19 mouse cellular contexts compared by ENCODE assay signal in genomic region chr2:27724729-27725316, GRCm38 (mm10). TPM values are rescaled to one million over a fixed set of nuclear protein-coding genes. Genes with fewer than 3 reads are reported as not detected.
A peak's percentile ranks its signal among the peaks of the same experiment; 100 is the strongest.
DNase-seq lines count a peak whose midpoint lies in the region; ATAC-seq and TF ChIP-seq lines count a peak whose summit lies in the region.
"Had no signal": no experiment of that assay in that cellular context is flagged by ENCODE, and none has a peak within 500 bp of the region (broad histone marks: within the 10 kb centered on the region; RNA-seq: fewer than 3 reads in every experiment).

No protein-coding gene starts in this region.

- peaks cover 64% of the 10 kb centered on the region for H3K4me1 ChIP-seq in heart, embryonic 10.5 days

- peak; percentile 73 for ATAC-seq in granulocyte monocyte progenitor cell, adult 5-6 weeks (replicated peaks; ENCODE audit: poor library complexity, severe bottlenecking)
- ATAC-seq in megakaryocyte progenitor cell, adult 5-6 weeks (replicated peaks; ENCODE audit: poor library complexity): peak; percentile 30; the same call in 1 of the 2 replicates
- ATAC-seq in erythroid progenitor cell, adult 5-6 weeks (replicated peaks; ENCODE audit: low FRiP score, poor library complexity, severe bottlenecking): no peak
- ATAC-seq: forebrain, embryonic 16.5 days; hindbrain, embryonic 16.5 days; inflammation-experienced regulatory T-cells, adult 6 months had no signal

- no peaks in the 10 kb centered on the region for H3K9me3 ChIP-seq in heart, embryonic 10.5 days
- H3K9me3 ChIP-seq: embryonic facial prominence, embryonic 13.5 days; heart, embryonic 15.5 days had no signal

- H3K27me3 ChIP-seq in heart, embryonic 10.5 days (ENCODE audit: insufficient read depth, poor library complexity, severe bottlenecking): peaks cover 71% of the 10 kb centered on the region
- H3K27me3 ChIP-seq: embryonic facial prominence, embryonic 13.5 days; heart, embryonic 15.5 days had no signal

- no peak overlapping the region for H3K4me3 ChIP-seq in heart, embryonic 10.5 days
- H3K4me3 ChIP-seq in layer of hippocampus, adult 2 months: no peak overlapping the region
- H3K4me3 ChIP-seq: embryonic facial prominence, embryonic 13.5 days; heart, embryonic 15.5 days had no signal

- peak overlapping the region; percentile 24 for H3K27ac ChIP-seq in heart, embryonic 10.5 days
- no peak overlapping the region for H3K27ac ChIP-seq in layer of hippocampus, adult 2 months
- H3K27ac ChIP-seq: embryonic facial prominence, embryonic 13.5 days; heart, embryonic 15.5 days had no signal

- no peak for TF ChIP-seq CTCF in layer of hippocampus, adult 2 months (conservative IDR thresholded peaks at IDR 0.05)

- DNase-seq in heart, embryonic 10.5 days (ENCODE audit: low spot score): no peak
- no peak for DNase-seq in heart, postnatal 4 days
- DNase-seq in lung, postnatal 36 days: peak; percentile 54
- no peak for DNase-seq in lung, postnatal 25 days (ENCODE audit: low spot score)
- no peak for DNase-seq in layer of hippocampus, adult 2 months (ENCODE audit: low spot score in 2 of 2)
- DNase-seq: adrenal gland, adult 2 months; adrenal gland, postnatal 25 days; cerebellum, adult 2 months; gastrocnemius, postnatal 36 days; heart, adult 18-20 months; heart, postnatal 14 days had no signal

- 91% methylated on average over 9 of the region's 9 CpGs for WGBS in heart, embryonic 10.5 days

- H3K36me3 ChIP-seq in heart, embryonic 10.5 days: no peaks in the 10 kb centered on the region
- H3K36me3 ChIP-seq: embryonic facial prominence, embryonic 13.5 days; heart, embryonic 15.5 days had no signal

RNA-seq across cellular contexts. Expression of gene Rxra, which starts 48.6 kb away (rescaled TPM):
- 6.4 and 8.0 TPM in 2 replicates for polyA plus RNA-seq in heart, embryonic 10.5 days (2016; fragmentation: Nextera tagmentation; extraction: Ambion mirVana)
- total RNA-seq in heart, postnatal 4 days (2021): 10 to 100 TPM; 39.0 to 43.2 TPM
- 1.8 and 3.2 TPM in 2 replicates for total RNA-seq in granulocyte monocyte progenitor cell, adult 5-6 weeks (2014; fragmentation: Nextera tagmentation)
- total RNA-seq in granulocyte monocyte progenitor cell, adult 5-6 weeks (2017): 0.77 and 1.4 TPM in 2 replicates
- total RNA-seq in megakaryocyte progenitor cell, adult 5-6 weeks (2015): 1.1 and 1.2 TPM in 2 replicates
- 1.9 and 2.5 TPM in 2 replicates for total RNA-seq in megakaryocyte progenitor cell, adult 5-6 weeks (2017)
- total RNA-seq in layer of hippocampus, adult 2 months (2021): 10 to 100 TPM; 26.9 to 29.5 TPM
- total RNA-seq in erythroid progenitor cell, adult 5-6 weeks (2015; ENCODE audit: low replicate concordance): 1.7 and 2.2 TPM in 2 replicates
- 1.7 and 3.6 TPM in 2 replicates for total RNA-seq in erythroid progenitor cell, adult 5-6 weeks (2017; ENCODE audit: low replicate concordance)

Comparison
In these comparisons a context has a peak if more than half of its experiments do, and no peak if none do; other contexts are left out.
1. RNA of gene Rxra, which starts 48.6 kb away (total RNA-seq): 39.0 to 43.2 TPM in heart, postnatal 4 days and 26.9 to 29.5 TPM in layer of hippocampus, adult 2 months; 1.7 to 3.6 TPM in erythroid progenitor cell, adult 5-6 weeks, 1.1 to 2.5 TPM in megakaryocyte progenitor cell, adult 5-6 weeks and 0.77 to 3.2 TPM in granulocyte monocyte progenitor cell, adult 5-6 weeks; every median in the first group is over 4 times any median in the second.